Mouse (Mus musculus) megakaryocyte, embryonic 14.5 days (primary cell): ENCODE measurements around the gene C1qc. TPM values are rescaled to one million over a fixed set of nuclear protein-coding genes. Genes with fewer than 3 reads are reported as not detected.

Experiments
- H3K27me3 ChIP-seq: replicated peaks from 2 replicates; pipeline ENCODE3; 2012; ENCODE audit warnings: inconsistent platforms
- H3K36me3 ChIP-seq: replicated peaks from 2 replicates; pipeline ENCODE3; 2012; ENCODE audit warnings: low read length, inconsistent platforms, mixed read lengths
- H3K4me1 ChIP-seq: 2 replicates; pipeline ENCODE4 v1.6.1; 2012; ENCODE audit warnings: inconsistent platforms
- H3K4me3 ChIP-seq: replicated peaks from 2 replicates; pipeline ENCODE3; 2012; ENCODE audit warnings: moderate library complexity, mild to moderate bottlenecking, inconsistent platforms
- H3K9me3 ChIP-seq: 2 replicates; pipeline ENCODE4 v1.6.1; 2012; ENCODE audit warnings: inconsistent platforms
- FLI1 ChIP-seq: IDR thresholded peaks from 2 replicates; pipeline ENCODE4 v1.6.1; 2012; ENCODE audit warnings: low read length, inconsistent platforms, mixed read lengths
- GATA1 ChIP-seq: IDR thresholded peaks from 3 replicates; pipeline ENCODE4 v1.6.1; 2012; ENCODE audit warnings: mixed read lengths, low read length, inconsistent platforms, borderline replicate concordance
- polyA plus RNA-seq: library from polyadenylated mRNA; stranded (reverse); fragments of >175 nt; gene quantifications from 2 replicates; pipeline ENCODE4 v1.2.3, GENCODE M21; 2012; ENCODE audit warnings: low replicate concordance; ENCODE audit not compliant: insufficient read depth

Gene C1qc
- polyA plus RNA-seq, result 141 and 357 TPM in 2 replicates

GRCm38 (mm10) chr4:136892811-136893210, at the start of gene C1qc:
C1qc (minus strand) TSS chr4:136893065.
- peaks cover 92% of the 10 kb centered on the region for H3K27me3 ChIP-seq
- H3K9me3 ChIP-seq, result no peaks in the 10 kb centered on the region
- peaks cover 39% of the 10 kb centered on the region for H3K4me1 ChIP-seq
- no peaks in the 10 kb centered on the region for H3K36me3 ChIP-seq
- TF ChIP-seq FLI1, result no peak
- no peak for TF ChIP-seq GATA1
- peak within 1 kb of the TSS; percentile 60 for H3K4me3 ChIP-seq

DNA sequence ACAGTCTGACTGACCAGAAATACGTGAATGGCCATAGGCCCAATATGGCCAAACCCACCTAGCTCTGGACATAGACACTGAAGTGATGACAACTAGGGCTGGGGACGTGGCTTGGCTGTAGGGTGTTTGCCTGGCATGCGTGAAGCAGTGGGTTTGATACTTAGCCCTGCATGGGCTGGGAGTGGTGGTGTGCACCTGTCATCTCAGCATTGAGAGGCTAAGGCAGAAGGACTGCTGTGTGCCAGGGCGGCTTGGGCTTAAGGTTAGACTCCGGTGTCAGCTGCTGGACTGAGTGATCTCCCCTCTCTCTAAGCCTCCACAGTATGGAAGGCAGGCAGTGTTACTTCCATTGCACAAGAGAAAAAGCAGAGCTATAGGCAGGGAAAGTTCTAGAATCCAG, 45.1 kb upstream of the C1qc start:
- Histone ChIP-seq H3K9me3 (no peaks in the 10 kb centered on the region), H3K4me3 (no peak overlapping the region), H3K27me3 (peaks cover 93% of the 10 kb centered on the region), H3K36me3 (no peaks in the 10 kb centered on the region), H3K4me1 (no peaks in the 10 kb centered on the region)
- no peak for TF ChIP-seq GATA1
- no peak for TF ChIP-seq FLI1

- H3K27me3 ChIP-seq, result peaks cover 93% of the 10 kb centered on the region
- no peaks in the 10 kb centered on the region for H3K4me1 ChIP-seq
- TF ChIP-seq GATA1, result no peak
- no peaks in the 10 kb centered on the region for H3K36me3 ChIP-seq
- no peak overlapping the region for H3K4me3 ChIP-seq
- H3K9me3 ChIP-seq, result no peaks in the 10 kb centered on the region
Measured at GRCm38 (mm10) chr4:136937344-136937743, 44.5 kb upstream of the C1qc start.

- no peak for TF ChIP-seq GATA1
- no peak for TF ChIP-seq FLI1
- no peaks in the 10 kb centered on the region for H3K9me3 ChIP-seq
- H3K4me3 ChIP-seq, result no peak overlapping the region
- no peaks in the 10 kb centered on the region for H3K36me3 ChIP-seq
- H3K4me1 ChIP-seq, result no peaks in the 10 kb centered on the region
- H3K27me3 ChIP-seq, result peaks cover 87% of the 10 kb centered on the region
Measured at GRCm38 (mm10) chr4:136934746-136935613, 42.1 kb upstream of the C1qc start.

DNA sequence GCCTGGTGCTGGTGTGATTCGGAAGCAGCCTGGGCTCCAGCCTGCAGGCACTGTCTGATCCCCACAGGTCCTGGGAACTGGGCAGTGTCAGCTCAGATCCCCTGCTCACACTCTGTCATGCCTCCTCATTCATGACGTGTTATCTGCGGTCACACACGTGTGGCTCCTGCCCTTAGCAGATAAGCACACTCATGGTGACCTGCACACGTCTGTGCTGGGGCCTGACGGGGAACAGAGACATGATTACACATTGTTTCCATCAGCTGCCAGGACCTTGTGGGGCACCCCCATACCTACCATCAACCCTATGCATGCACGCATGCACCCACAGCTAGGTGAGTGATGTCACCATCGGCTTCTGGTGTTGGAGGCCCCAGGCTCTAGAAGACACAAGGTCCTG, 37.6 kb upstream of the C1qc start:
- TF ChIP-seq FLI1 (no peak), GATA1 (no peak)
- Histone ChIP-seq H3K27me3 (peaks cover 70% of the 10 kb centered on the region), H3K4me3 (no peak overlapping the region), H3K36me3 (no peaks in the 10 kb centered on the region), H3K4me1 (no peaks in the 10 kb centered on the region), H3K9me3 (no peaks in the 10 kb centered on the region)

DNA sequence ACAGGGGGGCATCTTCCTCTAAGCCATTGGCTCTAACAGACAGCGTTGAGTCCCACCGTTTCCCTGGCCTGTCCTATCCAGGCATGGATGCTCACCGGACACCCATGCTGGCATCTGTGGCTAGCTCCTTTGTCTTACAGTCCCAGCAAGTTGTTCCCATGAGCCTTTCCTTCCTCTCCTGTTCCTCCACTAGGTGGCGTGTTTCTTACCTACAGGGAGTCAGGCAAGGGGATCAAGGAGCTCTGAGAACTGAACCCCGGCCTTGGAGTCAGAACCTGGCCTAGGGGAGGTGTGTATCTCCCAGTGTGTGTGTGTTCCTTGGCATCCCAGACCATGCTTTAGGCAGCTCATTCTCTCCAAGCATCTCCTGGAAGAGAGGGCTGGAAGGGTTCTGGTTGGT, 36.1 kb upstream of the C1qc start:
- Histone ChIP-seq H3K4me3 (no peak overlapping the region), H3K36me3 (no peaks in the 10 kb centered on the region), H3K4me1 (no peaks in the 10 kb centered on the region), H3K9me3 (no peaks in the 10 kb centered on the region), H3K27me3 (peaks cover 57% of the 10 kb centered on the region)
- TF ChIP-seq FLI1 (no peak), GATA1 (no peak)

GRCm38 (mm10) chr4:136925804-136926203, 32.9 kb upstream of the C1qc start:
- Histone ChIP-seq H3K27me3 (peaks cover 39% of the 10 kb centered on the region), H3K4me3 (no peak overlapping the region), H3K36me3 (no peaks in the 10 kb centered on the region), H3K9me3 (no peaks in the 10 kb centered on the region), H3K4me1 (no peaks in the 10 kb centered on the region)
- TF ChIP-seq FLI1 (no peak), GATA1 (no peak)

- no peaks in the 10 kb centered on the region for H3K4me1 ChIP-seq
- H3K36me3 ChIP-seq, result no peaks in the 10 kb centered on the region
- H3K9me3 ChIP-seq, result no peaks in the 10 kb centered on the region
- peaks cover 34% of the 10 kb centered on the region for H3K27me3 ChIP-seq
- TF ChIP-seq GATA1, result no peak
- TF ChIP-seq FLI1, result no peak
- H3K4me3 ChIP-seq, result no peak overlapping the region
Measured at GRCm38 (mm10) chr4:136924529-136924928, 31.7 kb upstream of the C1qc start.

DNA sequence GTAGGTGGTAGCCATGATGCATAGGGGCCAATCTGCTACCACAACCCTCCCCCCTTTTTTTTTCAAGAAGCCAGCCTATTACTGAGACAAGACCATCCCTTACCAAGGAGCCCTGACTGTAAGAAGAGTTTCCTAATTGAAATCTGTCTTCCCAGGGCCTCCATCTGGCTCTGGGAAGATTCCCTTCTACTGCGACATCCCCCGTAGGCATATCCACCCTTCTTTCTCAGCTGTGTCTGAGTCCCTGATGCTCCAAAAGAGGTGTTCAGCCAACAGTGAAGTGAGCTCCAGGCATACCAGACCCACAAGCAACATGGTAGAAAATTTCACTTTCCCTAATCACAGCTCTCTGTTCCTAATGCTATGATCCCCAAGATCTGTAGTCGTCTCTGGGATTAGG, 26.7 kb upstream of the C1qc start:
- Histone ChIP-seq H3K4me3 (no peak overlapping the region), H3K27me3 (peaks cover 35% of the 10 kb centered on the region)

GRCm38 (mm10) chr4:136918834-136919233, 26.0 kb upstream of the C1qc start:
- Histone ChIP-seq H3K36me3 (no peaks in the 10 kb centered on the region), H3K4me3 (no peak overlapping the region), H3K27me3 (peaks cover 41% of the 10 kb centered on the region), H3K9me3 (no peaks in the 10 kb centered on the region), H3K4me1 (no peaks in the 10 kb centered on the region)
- TF ChIP-seq FLI1 (no peak), GATA1 (no peak)

More for the DNA sequence above, 26.7 kb upstream of the C1qc start:
- H3K36me3 ChIP-seq, result no peaks in the 10 kb centered on the region
- H3K4me1 ChIP-seq, result no peaks in the 10 kb centered on the region
- TF ChIP-seq FLI1 (no peak), GATA1 (no peak)
- no peaks in the 10 kb centered on the region for H3K9me3 ChIP-seq
